Mouse (Mus musculus) left cerebral cortex, postnatal 10 days (tissue): ENCODE data around the gene Olfr801. TPM values are rescaled to one million over a fixed set of nuclear protein-coding genes. Genes with fewer than 3 reads are reported as not detected.

ENCODE experiments used
- DNase-seq, 2 experiments: peaks; one replicate each; pipeline ENCODE4 v3.0.0; 2021 to 2022; ENCODE audit warnings: low spot score in 2 of 2, mixed read lengths in 1 of 2; ENCODE audit errors: extremely low spot score in 1 of 2
- intact Hi-C: fragments of 180-260 bp; cut with DNase I; formaldehyde crosslinking; loops from one replicate; pipeline ENCODE4 v1.15.1; 2025
- total RNA-seq, 2 experiments: library from RNA; stranded (reverse); gene quantifications; 2 replicates each; pipeline ENCODE4 v1.2.3; 2021

Olfr801 gene
- not detected for total RNA-seq

- intact Hi-C loops: no loop called here
- DNase-seq: no peak
Observed at GRCm38 (mm10) chr10:129673765-129674164, at the start of gene Olfr801. Olfr801 (minus strand) TSS chr10:129673865.

DNA sequence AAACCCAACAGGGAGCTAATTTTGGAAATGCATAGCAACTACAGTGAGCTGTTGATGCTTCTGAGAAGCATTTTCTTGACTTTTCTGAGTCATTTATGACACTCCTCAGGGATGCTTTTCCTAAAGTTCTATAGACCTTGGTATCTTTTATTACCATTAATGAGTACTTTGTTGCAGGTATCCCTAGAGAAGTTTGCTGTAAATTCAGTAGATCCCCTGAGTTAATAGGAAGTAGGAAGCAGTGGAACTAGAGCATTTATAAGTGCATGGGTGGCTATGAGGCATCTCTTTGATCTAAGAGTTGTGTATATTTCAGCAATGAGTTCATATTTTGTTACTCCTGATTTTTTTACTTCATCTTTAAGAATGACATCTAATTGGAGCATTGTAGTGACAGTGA is 29.2 kb upstream of the Olfr801 start, which contains the start of gene Olfr804:
Gene Olfr804, plus strand, starts transcription at position 301 of the 400 bp plus-strand sequence.
- no peak for DNase-seq
- intact Hi-C loops: no loop called here

DNA sequence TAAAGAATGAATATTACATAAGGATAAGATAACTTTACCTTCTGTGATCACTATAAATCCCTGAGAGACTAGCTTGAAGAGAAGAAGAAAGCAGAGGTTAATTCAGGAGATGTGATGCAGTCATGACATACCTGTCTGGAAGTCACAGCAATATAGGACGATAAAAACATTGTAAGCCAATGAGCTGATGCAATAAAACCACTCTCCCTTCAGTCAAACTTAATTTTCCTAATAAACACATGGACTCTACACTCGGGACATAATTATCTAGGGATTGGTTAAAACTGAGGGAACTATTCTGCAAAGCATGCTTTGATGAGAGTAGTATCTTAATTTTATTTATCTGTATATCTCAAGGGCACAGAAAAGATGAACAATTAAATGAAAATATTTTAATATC is 20.5 kb upstream of the Olfr801 start, which contains the start of gene Olfr803:
Gene Olfr803, minus strand, starts transcription at position 101 of the 400 bp plus-strand sequence.
- no peak for DNase-seq
- intact Hi-C loops: no loop called here

- DNase-seq: no peak
- intact Hi-C loops: no loop called here
Observed at GRCm38 (mm10) chr10:129688069-129688468, 14.4 kb upstream of the Olfr801 start, which contains the start of gene Olfr802. Olfr802 (minus strand) TSS chr10:129688169.

- no peak for DNase-seq
- intact Hi-C loops: no loop called here
Observed at GRCm38 (mm10) chr10:129657394-129657793, 16.3 kb downstream of the Olfr801 start, which contains the start of gene Olfr800. Olfr800 (plus strand) TSS chr10:129657694.

- intact Hi-C loops: no loop called here
- DNase-seq: no peak
Observed at GRCm38 (mm10) chr10:129651763-129652162, 21.9 kb downstream of the Olfr801 start.

DNA sequence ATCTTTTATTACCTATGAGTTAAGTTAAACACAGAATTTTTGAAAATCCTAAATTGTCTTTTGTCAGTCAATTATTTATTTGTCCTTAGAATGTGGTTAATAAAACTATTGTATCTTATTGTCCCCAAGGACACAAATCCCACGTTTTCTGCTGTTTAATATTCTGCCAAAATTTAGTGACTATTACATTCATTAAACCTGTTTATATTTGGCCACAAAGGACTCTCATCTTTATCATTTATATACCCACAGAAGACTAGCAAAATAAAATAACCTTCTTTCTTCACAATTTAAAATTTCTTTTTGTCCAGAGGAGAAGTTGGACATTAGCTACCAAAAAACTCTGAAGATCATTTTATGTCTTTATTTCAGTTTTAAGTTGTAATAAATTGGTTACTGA is 36.5 kb downstream of the Olfr801 start, which contains the start of gene Olfr799:
Gene Olfr799, plus strand, starts transcription at position 301 of the 400 bp plus-strand sequence.
- intact Hi-C loops: no loop called here
- no peak for DNase-seq

DNA sequence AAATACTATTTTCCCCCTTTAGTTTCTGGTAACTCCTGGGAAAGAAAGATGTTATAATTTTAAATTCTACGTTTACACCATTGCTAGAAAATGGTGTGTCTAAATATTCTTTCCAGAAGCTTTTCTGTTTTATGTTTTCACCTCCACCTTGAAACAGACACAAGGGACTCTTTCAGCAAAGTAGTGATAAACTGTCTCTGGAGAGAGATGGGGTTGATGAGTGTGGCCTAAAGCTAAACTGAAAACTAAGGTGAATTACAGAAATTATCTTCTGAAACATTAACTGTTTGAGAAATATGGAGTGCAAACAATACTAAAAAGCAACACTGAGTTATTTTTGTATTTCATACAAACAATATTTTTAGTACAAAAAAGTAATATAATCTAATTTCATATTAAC is 45.8 kb downstream of the Olfr801 start, which contains the start of gene Olfr798:
Gene Olfr798, minus strand, starts transcription at position 101 of the 400 bp plus-strand sequence.
- no peak for DNase-seq
- intact Hi-C loops: no loop called here

DNA sequence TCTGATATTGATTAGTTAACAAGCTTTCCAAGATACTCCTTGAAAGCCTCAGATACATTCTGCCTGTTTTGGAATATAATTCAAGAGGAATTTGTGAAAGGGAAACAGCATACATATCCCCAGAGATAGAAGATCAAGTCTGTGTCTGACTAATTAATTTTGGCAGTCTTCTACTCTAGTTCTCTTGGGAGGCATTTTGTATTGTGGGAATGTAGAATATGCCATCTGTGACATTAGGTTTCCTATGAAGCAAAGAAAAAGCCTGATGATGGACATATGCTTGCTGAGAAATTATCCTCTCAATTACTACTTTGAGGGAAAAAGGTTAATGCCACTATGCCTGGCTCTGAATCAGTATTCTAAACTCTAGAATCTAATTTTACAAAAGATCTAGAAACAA is 50.4 kb downstream of the Olfr801 start:
- DNase-seq: no peak

GRCm38 (mm10) chr10:129621724-129622123 is 51.9 kb downstream of the Olfr801 start:
- no peak for DNase-seq
- intact Hi-C loops: no loop called here

More for the DNA sequence above, 50.4 kb downstream of the Olfr801 start:
- intact Hi-C loops: no loop called here

Other genes with a start within 250 kb of the Olfr801 start
- not detected for gene Olfr786, start 246.6 kb downstream of the Olfr801 start, total RNA-seq
- gene Olfr787, start 212.0 kb downstream of the Olfr801 start, total RNA-seq: not detected
- gene Olfr788, start 202.9 kb downstream of the Olfr801 start, total RNA-seq: not detected
- not detected for gene Olfr789, start 189.1 kb downstream of the Olfr801 start, total RNA-seq
- not detected for gene Olfr790, start 175.4 kb downstream of the Olfr801 start, total RNA-seq
- not detected for gene Olfr791, start 152.1 kb downstream of the Olfr801 start, total RNA-seq
- not detected for gene Olfr792, start 134.7 kb downstream of the Olfr801 start, total RNA-seq
- not detected for gene Olfr794, start 106.2 kb downstream of the Olfr801 start, total RNA-seq
- gene Olfr796, start 61.3 kb downstream of the Olfr801 start, total RNA-seq: not detected
- not detected for gene Olfr798, start 45.9 kb downstream of the Olfr801 start, total RNA-seq
- gene Olfr799, start 36.4 kb downstream of the Olfr801 start, total RNA-seq: not detected
- not detected for gene Olfr800, start 16.2 kb downstream of the Olfr801 start, total RNA-seq
- under 1 TPM in 1 of 2 experiments, not detected in 1; 0.13 TPM for gene Olfr802, start 14.3 kb upstream of the Olfr801 start, total RNA-seq
- not detected for gene Olfr803, start 20.4 kb upstream of the Olfr801 start, total RNA-seq
- not detected for gene Olfr804, start 29.3 kb upstream of the Olfr801 start, total RNA-seq
- gene Olfr805, start 55.5 kb upstream of the Olfr801 start, total RNA-seq: not detected
- gene Olfr806, start 68.1 kb upstream of the Olfr801 start, total RNA-seq: not detected
- gene Olfr807, start 83.9 kb upstream of the Olfr801 start, total RNA-seq: not detected
- not detected for gene Olfr808, start 91.6 kb upstream of the Olfr801 start, total RNA-seq
- gene Olfr809, start 100.8 kb upstream of the Olfr801 start, total RNA-seq: not detected
- not detected for gene Olfr810, start 121.1 kb upstream of the Olfr801 start, total RNA-seq
- gene Olfr811, start 130.5 kb upstream of the Olfr801 start, total RNA-seq: not detected
- gene Olfr812, start 172.2 kb upstream of the Olfr801 start, total RNA-seq: not detected
- gene Olfr813, start 181.5 kb upstream of the Olfr801 start, total RNA-seq: not detected
- gene Olfr814, start 206.0 kb upstream of the Olfr801 start, total RNA-seq: not detected
- not detected for gene Olfr815, start 232.0 kb upstream of the Olfr801 start, total RNA-seq
- not detected for gene Olfr816, start 241.7 kb upstream of the Olfr801 start, total RNA-seq